Mouse (Mus musculus) layer of hippocampus, postnatal 25 days (tissue): ENCODE data around the gene Cfdp1. TPM values are rescaled to one million over a fixed set of nuclear protein-coding genes. Genes with fewer than 3 reads are reported as not detected.

Experiments
- DNase-seq, 2 experiments: peaks; one replicate each; pipeline ENCODE4 v3.0.0; 2022; ENCODE audit warnings: mixed read lengths in 2 of 2, low spot score in 1 of 2; ENCODE audit errors: extremely low spot score in 1 of 2
- total RNA-seq, 2 experiments: library from RNA; stranded (reverse); gene quantifications; 2 replicates each; pipeline ENCODE4 v1.2.3; 2021

The Cfdp1 gene
- total RNA-seq, 2 experiments from 2014 or later: 77.6 to 81.2 TPM

DNA sequence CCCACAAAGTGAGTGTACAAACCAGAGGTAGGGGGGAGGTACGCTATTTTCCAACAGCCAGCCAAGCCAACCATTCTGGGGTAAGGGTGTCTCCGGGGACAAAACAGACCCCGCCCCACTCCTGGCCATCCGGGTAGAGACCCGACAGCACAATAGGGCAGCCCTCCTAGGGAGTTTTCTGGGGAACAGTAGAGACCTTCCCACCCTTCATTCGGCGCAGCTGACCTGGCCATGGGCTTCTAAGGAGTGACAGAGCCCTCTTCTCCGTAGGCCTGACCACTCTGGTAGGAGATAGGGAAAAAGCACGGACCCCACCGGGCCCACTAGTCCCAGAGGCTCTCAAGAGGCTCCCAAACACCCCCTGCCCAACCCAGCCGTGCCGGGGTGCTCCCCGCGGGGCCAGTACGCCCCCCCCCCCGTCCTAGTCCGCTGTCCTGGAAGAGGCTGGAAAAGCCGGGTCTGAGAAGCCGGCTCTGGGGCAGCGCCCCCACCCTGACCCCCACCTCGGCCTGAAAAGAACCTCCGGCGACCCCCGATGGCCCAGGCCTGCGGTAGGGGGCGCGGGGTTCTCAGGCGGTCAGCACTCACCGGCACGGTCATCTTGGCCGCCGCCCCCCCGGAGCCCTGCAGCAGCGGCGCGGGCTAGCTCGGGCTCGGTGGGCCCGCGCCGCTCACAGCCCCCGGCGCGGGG is 110.8 kb downstream of the Cfdp1 start:
- no peak for DNase-seq

GRCm38 (mm10) chr8:111742261-111743037 is 111.6 kb downstream of the Cfdp1 start:
- no peak for DNase-seq

- DNase-seq: no peak
These were observed 112.5 kb downstream of the Cfdp1 start for GRCm38 (mm10) chr8:111741556-111741955.

GRCm38 (mm10) chr8:111740994-111741393 is 113.1 kb downstream of the Cfdp1 start:
- DNase-seq: no peak

- DNase-seq: no peak
These were observed 113.8 kb downstream of the Cfdp1 start for GRCm38 (mm10) chr8:111740301-111740711.

GRCm38 (mm10) chr8:111739604-111740003 is 114.5 kb downstream of the Cfdp1 start:
- DNase-seq: peak in 1 of 2 experiments; percentile 3

- no peak for DNase-seq
These were observed 115.2 kb downstream of the Cfdp1 start for GRCm38 (mm10) chr8:111738867-111739266.

DNA sequence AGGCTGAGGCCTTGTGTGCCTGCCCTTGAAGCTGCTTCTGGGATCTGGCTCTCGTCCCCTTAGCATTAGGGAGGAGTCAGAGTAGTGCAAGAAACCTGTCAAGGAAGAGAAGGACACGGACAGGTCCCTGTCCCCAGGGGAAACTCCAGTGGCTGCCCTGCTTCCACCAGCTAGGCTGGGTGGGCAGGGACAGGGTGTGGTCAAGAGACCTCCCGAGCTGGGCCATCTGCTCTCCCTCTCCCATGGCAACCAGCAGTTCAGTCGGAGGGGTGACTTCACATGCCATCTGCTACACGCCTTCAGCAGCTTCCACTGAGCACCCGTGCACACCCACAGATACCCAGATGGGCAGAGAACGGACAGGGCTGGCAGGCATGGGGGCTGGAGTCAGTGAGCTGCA is 117.8 kb downstream of the Cfdp1 start:
- peak in 1 of 2 experiments; percentile 10 for DNase-seq

- DNase-seq: peak in 1 of 2 experiments; percentile 5
These were observed 118.3 kb downstream of the Cfdp1 start for GRCm38 (mm10) chr8:111735791-111736190.

DNA sequence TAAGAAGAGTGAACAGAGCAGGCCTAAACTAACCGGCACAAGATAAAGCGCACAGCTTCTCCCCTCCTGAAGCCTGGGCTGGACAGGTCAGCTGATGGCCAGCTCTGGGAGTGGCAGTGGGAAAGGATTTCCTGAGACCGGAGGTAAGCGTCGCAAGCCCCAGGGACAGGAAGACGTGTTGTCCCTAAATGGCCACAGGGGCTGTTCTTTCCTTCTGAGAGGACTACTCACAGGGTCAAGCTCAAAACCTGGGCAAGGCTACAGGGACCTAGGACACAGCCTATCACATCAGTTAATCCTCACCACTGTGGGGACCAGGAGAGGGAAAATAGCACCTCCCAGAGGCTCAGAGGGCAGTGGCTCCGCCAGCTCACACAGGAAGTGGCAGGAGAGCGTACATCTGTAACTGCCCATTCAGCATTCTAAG is 118.7 kb downstream of the Cfdp1 start:
- DNase-seq: no peak

GRCm38 (mm10) chr8:111734244-111734960 is 119.7 kb downstream of the Cfdp1 start:
- DNase-seq: no peak

GRCm38 (mm10) chr8:111733581-111734243 is 120.4 kb downstream of the Cfdp1 start:
- DNase-seq: no peak

GRCm38 (mm10) chr8:111732406-111733085 is 121.5 kb downstream of the Cfdp1 start:
- DNase-seq: no peak

GRCm38 (mm10) chr8:111732004-111732403 is 122.1 kb downstream of the Cfdp1 start:
- peak; percentile 88 to 92 for DNase-seq

DNA sequence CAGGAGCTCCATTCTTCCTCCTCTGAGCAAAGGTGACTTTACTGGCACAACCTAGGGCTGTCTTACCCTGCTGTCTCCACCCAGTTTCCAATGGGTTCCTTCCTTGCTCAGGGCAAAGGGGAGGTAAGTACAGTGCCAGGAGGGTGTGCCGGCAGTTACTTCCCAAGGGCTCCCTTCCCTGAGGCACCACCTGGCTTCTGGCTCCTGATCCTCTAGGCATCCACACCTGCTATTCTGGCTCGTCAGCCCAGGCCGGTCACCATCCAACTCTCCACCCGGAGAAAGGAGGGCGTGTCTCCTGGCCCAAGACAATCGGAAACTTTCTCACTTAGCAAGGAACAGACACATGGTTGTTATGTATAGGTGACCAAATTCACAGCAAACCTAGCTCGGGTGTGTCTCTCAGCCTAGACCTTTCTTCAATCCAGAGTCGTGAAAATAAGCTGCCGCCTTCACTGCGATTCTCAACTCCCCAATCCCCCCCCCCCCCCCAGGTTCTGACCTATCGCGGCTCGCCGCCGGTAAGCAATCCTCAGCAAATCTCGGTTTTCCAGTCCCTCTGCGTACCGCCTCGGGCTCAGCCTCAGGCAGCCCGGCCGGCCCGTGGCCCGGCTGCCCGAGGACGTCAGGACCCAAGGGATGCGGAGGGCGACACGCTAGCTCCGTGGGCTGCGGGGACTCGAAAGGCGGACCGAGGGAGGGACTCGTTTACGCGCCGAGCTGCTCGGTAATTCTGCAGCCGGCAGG is 122.7 kb downstream of the Cfdp1 start:
- no peak for DNase-seq

DNA sequence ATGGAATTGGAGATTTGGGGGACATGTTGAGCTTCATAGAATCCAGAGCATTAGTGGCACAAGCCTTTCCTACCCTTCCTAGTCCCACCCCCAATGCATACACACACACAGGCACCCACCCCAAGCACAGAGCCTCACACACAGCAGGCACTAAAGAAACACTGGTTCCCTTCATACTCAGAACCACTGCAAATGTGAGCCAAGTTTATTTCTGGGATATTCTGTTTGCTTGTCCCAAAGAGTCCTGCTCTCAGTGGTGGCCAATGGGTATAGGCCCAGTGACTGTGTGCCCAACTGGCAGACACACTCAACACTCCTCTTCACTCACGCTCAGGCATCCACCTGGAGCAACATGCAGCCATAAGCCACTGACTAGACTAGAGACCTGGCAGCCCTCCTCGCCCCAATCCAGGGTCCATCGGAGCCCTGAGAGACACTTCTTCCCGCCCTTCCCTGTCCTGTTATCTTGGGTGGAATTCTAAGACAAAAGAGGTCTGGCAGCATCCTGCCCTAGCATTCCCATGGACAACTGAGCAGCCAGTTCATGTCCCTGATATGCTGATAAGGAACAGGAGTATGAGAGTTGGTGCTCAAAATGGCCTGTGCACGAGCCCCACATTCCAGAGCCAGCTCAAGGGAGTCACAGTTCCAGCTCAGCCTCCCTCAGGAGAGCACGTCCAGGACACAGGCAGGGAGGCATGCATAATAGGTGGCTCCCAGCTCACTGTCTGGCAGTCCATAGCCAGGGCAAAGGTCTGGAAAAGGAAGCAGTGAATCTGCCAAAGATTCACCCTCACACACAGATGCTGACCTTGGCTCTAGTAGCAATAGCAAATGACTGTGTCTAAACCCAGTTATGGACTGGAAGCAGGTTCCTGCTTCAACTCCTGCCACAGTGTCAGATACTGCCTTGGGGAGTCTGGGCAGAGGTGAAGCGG is 124.6 kb downstream of the Cfdp1 start:
- DNase-seq: no peak

- no peak for DNase-seq
These were observed 125.6 kb downstream of the Cfdp1 start for GRCm38 (mm10) chr8:111728481-111728880.

DNA sequence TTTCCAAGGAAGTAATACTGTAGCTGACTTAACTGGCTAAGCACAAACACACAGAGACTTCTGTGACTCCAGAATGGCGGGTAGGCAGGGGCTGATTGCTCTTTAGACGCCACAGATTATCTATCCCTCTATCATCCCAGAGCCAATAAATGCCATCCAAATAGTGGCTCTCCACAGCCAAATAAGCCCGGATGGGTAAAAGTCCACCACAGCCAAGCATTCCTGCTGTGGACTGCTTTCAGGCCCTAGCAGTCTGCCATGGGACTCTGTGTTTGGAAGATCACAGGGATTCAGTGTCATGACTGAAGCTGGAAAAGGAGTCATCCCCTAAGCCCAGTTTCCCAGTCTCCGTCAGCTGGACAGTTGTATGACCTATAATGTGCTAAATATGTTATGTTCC is 126.5 kb downstream of the Cfdp1 start:
- no peak for DNase-seq
